Mouse (Mus musculus) cerebellum, adult 2 months (tissue): ENCODE data around the gene Sp2. TPM values are rescaled to one million over a fixed set of nuclear protein-coding genes. Genes with fewer than 3 reads are reported as not detected.

Experiments
- DNase-seq, 2 experiments: peaks; one replicate each; pipeline ENCODE4 v3.0.0; 2021
- H3K27ac ChIP-seq: fragments of 200-500 bp; 2 replicates; pipeline ENCODE4 v1.5.1; 2012; ENCODE audit warnings: low read length, control low read depth, inconsistent platforms; ENCODE audit not compliant: insufficient read depth
- H3K27me3 ChIP-seq: fragments of 200-500 bp; 2 replicates; pipeline ENCODE4 v1.6.1; 2012; ENCODE audit warnings: inconsistent platforms, mild to moderate bottlenecking, low read length, moderate library complexity; ENCODE audit not compliant: control insufficient read depth, insufficient read depth
- H3K4me1 ChIP-seq: fragments of 200-500 bp; 2 replicates; pipeline ENCODE4 v1.6.1; 2011; ENCODE audit warnings: low read length; ENCODE audit not compliant: control insufficient read depth, insufficient read depth
- H3K4me3 ChIP-seq: fragments of 200-500 bp; replicated peaks from 2 replicates; pipeline ENCODE3; 2011; ENCODE audit warnings: mild to moderate bottlenecking, low read depth, low read length, control low read depth; ENCODE audit not compliant: insufficient read depth
- CTCF ChIP-seq: fragments of 200-500 bp; IDR thresholded peaks from 2 replicates; pipeline ENCODE4 v1.5.1; 2011; ENCODE audit warnings: low read depth, mild to moderate bottlenecking, control low read depth, low read length, moderate library complexity, borderline replicate concordance; ENCODE audit not compliant: insufficient read depth
- POLR2A ChIP-seq: fragments of 200-500 bp; IDR thresholded peaks from 2 replicates; pipeline ENCODE4 v1.6.1; 2011; ENCODE audit warnings: low read length, control low read depth, borderline replicate concordance; ENCODE audit not compliant: insufficient read depth
- WGBS: fragments of 180-500 bp; shearing (Covaris S2); methylation state at CpG from one replicate; pipeline ENCODE4 v1.1.7; 2018; 5-methylcytosine and 5-hydroxymethylcytosine counted together
- polyA plus RNA-seq: library from polyadenylated mRNA; depleted of rRNA; stranded (reverse); fragments of >200 nt; gene quantifications from 2 replicates; pipeline ENCODE4 v1.2.3, GENCODE M21; 2012

Gene Sp2
- polyA plus RNA-seq, 1 experiment: 15.4 TPM

- no peaks in the 10 kb centered on the region for H3K27me3 ChIP-seq
- H3K4me3 ChIP-seq: no peak overlapping the region
- H3K4me1 ChIP-seq: peaks cover 11% of the 10 kb centered on the region
- 91% methylated on average over 7 of the region's 7 CpGs for WGBS
- no peak for DNase-seq
- no peak overlapping the region for H3K27ac ChIP-seq
- TF ChIP-seq CTCF (no peak), POLR2A (no peak)
Observed at GRCm38 (mm10) chr11:96979329-96979728, 3.4 kb downstream of the Sp2 start.

GRCm38 (mm10) chr11:96978401-96979246 is 4.1 kb downstream of the Sp2 start:
- Histone ChIP-seq H3K4me3 (peak overlapping the region; percentile 89), H3K27ac (peak overlapping the region; percentile 52), H3K4me1 (peaks cover 18% of the 10 kb centered on the region), H3K27me3 (no peaks in the 10 kb centered on the region)
- TF ChIP-seq POLR2A (no peak), CTCF (no peak)
- DNase-seq: no peak
- 24% methylated on average over 17 of the region's 17 CpGs for WGBS

GRCm38 (mm10) chr11:96977606-96978400 is 5.0 kb downstream of the Sp2 start:
- peaks cover 24% of the 10 kb centered on the region for H3K4me1 ChIP-seq
- TF ChIP-seq POLR2A (peak; percentile 82; the same call in 1 of the 2 replicates), CTCF (no peak)
- under 1% methylated on average over 45 of the region's 45 CpGs for WGBS
- peak overlapping the region; percentile 94 for H3K27ac ChIP-seq
- peak; percentile 99 to 100 for DNase-seq
- no peaks in the 10 kb centered on the region for H3K27me3 ChIP-seq
- peak overlapping the region; percentile 89 for H3K4me3 ChIP-seq

- Histone ChIP-seq H3K27me3 (no peaks in the 10 kb centered on the region), H3K4me1 (peaks cover 30% of the 10 kb centered on the region), H3K27ac (peak overlapping the region; percentile 100), H3K4me3 (peak overlapping the region; percentile 86)
- DNase-seq: peak in 1 of 2 experiments; percentile 88
- under 1% methylated on average over 47 of the region's 50 CpGs for WGBS
- TF ChIP-seq CTCF: no peak
- no peak; the same call in 1 of the 2 replicates for TF ChIP-seq POLR2A
Observed at GRCm38 (mm10) chr11:96976911-96977591, 5.7 kb downstream of the Sp2 start.

GRCm38 (mm10) chr11:96976379-96976687 is 6.4 kb downstream of the Sp2 start:
- DNase-seq: no peak
- H3K4me1 ChIP-seq: peaks cover 35% of the 10 kb centered on the region
- no peak for TF ChIP-seq CTCF
- TF ChIP-seq POLR2A: no peak
- H3K27me3 ChIP-seq: no peaks in the 10 kb centered on the region
- no peak overlapping the region for H3K4me3 ChIP-seq
- WGBS: 10% methylated on average over 3 of the region's 3 CpGs
- peak overlapping the region; percentile 100 for H3K27ac ChIP-seq

GRCm38 (mm10) chr11:96975511-96976378 is 7.0 kb downstream of the Sp2 start:
- Histone ChIP-seq H3K4me3 (peak overlapping the region; percentile 6), H3K4me1 (peaks cover 39% of the 10 kb centered on the region), H3K27me3 (no peaks in the 10 kb centered on the region), H3K27ac (peak overlapping the region; percentile 100)
- 32% methylated on average over 10 of the region's 10 CpGs for WGBS
- TF ChIP-seq POLR2A: no peak
- TF ChIP-seq CTCF: no peak
- DNase-seq: no peak

GRCm38 (mm10) chr11:96974813-96975212 is 7.9 kb downstream of the Sp2 start:
- Histone ChIP-seq H3K27me3 (no peaks in the 10 kb centered on the region), H3K4me3 (no peak overlapping the region), H3K4me1 (peaks cover 46% of the 10 kb centered on the region), H3K27ac (no peak overlapping the region)
- no peak for DNase-seq
- TF ChIP-seq POLR2A (no peak), CTCF (no peak)
- 76% methylated on average over 5 of the region's 5 CpGs for WGBS
